Mouse (Mus musculus) kidney, embryonic 15.5 days (tissue): ENCODE data around the gene Nxnl1. TPM values are rescaled to one million over a fixed set of nuclear protein-coding genes. Genes with fewer than 3 reads are reported as not detected.
A peak's percentile ranks its signal among the peaks of the same experiment; 100 is the strongest.

Experiments
- ATAC-seq: fragments of 200-750 bp; cut with Nextera tagmentation; replicated peaks from 2 replicates; pipeline ENCODE4 v1.8.0; 2017; ENCODE audit warnings: moderate TSS enrichment; ENCODE audit not compliant: low FRiP score
- H3K27ac ChIP-seq: fragments of 300-500 bp; sonication (generic); 2 replicates; pipeline ENCODE4 v1.5.1; 2015; ENCODE audit warnings: mild to moderate bottlenecking, inconsistent platforms
- H3K27me3 ChIP-seq: fragments of 300-500 bp; sonication (generic); 2 replicates; pipeline ENCODE4 v1.6.1; 2015; ENCODE audit warnings: inconsistent platforms
- H3K36me3 ChIP-seq: fragments of 300-500 bp; sonication (generic); 2 replicates; pipeline ENCODE4 v1.6.1; 2015; ENCODE audit warnings: inconsistent platforms
- H3K4me1 ChIP-seq: fragments of 300-500 bp; sonication (generic); 2 replicates; pipeline ENCODE4 v1.6.1; 2015; ENCODE audit warnings: inconsistent platforms
- H3K4me2 ChIP-seq: fragments of 300-500 bp; sonication (generic); 2 replicates; pipeline ENCODE4 v1.6.1; 2015; ENCODE audit warnings: moderate library complexity, mild to moderate bottlenecking, inconsistent platforms
- H3K4me3 ChIP-seq: fragments of 300-500 bp; sonication (generic); replicated peaks from 2 replicates; pipeline ENCODE4 v1.5.1; 2015; ENCODE audit warnings: mild to moderate bottlenecking, inconsistent platforms
- H3K9ac ChIP-seq: fragments of 300-500 bp; sonication (generic); 2 replicates; pipeline ENCODE4 v1.6.1; 2015; ENCODE audit warnings: mild to moderate bottlenecking, inconsistent platforms
- H3K9me3 ChIP-seq: fragments of 300-500 bp; sonication (generic); replicated peaks from 2 replicates; pipeline ENCODE4 v1.6.1; 2016; ENCODE audit warnings: inconsistent platforms
- WGBS: fragments of 180-500 bp; shearing (Covaris S2); methylation state at CpG from one replicate; pipeline ENCODE4 v1.1.7; 2015; ENCODE audit warnings: mixed read lengths; 5-methylcytosine and 5-hydroxymethylcytosine counted together
- polyA plus RNA-seq: library from polyadenylated mRNA; unstranded; fragments of >200 nt; fragmentation: Nextera tagmentation; extraction: Ambion mirVana; gene quantifications from 2 replicates; pipeline ENCODE4 v1.2.1, GENCODE M21; 2015

The Nxnl1 gene
- polyA plus RNA-seq: 0.18 and 0.36 TPM in 2 replicates

- Histone ChIP-seq H3K27me3 (peaks cover 19% of the 10 kb centered on the region), H3K36me3 (no peaks in the 10 kb centered on the region), H3K27ac (peak within 1 kb of the TSS; percentile 97; the same call in 1 of the 2 replicates), H3K9me3 (peaks cover 5% of the 10 kb centered on the region), H3K9ac (no peak within 1 kb of the TSS), H3K4me3 (no peak within 1 kb of the TSS), H3K4me2 (no peak within 1 kb of the TSS), H3K4me1 (peaks cover 37% of the 10 kb centered on the region)
- 77% methylated on average over 3 of the region's 3 CpGs for WGBS
- no peak for ATAC-seq
These were observed at the start of gene Nxnl1 for GRCm38 (mm10) chr8:71566501-71566900. Gene Nxnl1, minus strand, starts transcription at chr8:71566601.

GRCm38 (mm10) chr8:71613418-71613817 lies 47.0 kb upstream of the Nxnl1 start:
- Histone ChIP-seq H3K9me3 (no peaks in the 10 kb centered on the region), H3K27me3 (no peaks in the 10 kb centered on the region), H3K4me2 (no peak overlapping the region), H3K9ac (no peak overlapping the region), H3K4me3 (no peak overlapping the region), H3K4me1 (peaks cover 22% of the 10 kb centered on the region), H3K27ac (no peak overlapping the region), H3K36me3 (peaks cover 54% of the 10 kb centered on the region)
- WGBS: 36% methylated on average over 4 of the region's 4 CpGs
- ATAC-seq: no peak

- WGBS: 48% methylated on average over 5 of the region's 5 CpGs
- Histone ChIP-seq H3K36me3 (peaks cover 42% of the 10 kb centered on the region), H3K9me3 (no peaks in the 10 kb centered on the region), H3K27ac (no peak overlapping the region), H3K4me3 (peak overlapping the region; percentile 95), H3K27me3 (no peaks in the 10 kb centered on the region), H3K4me1 (peaks cover 22% of the 10 kb centered on the region), H3K9ac (peak overlapping the region; percentile 94), H3K4me2 (peak overlapping the region; percentile 79)
- ATAC-seq: no peak
These were observed 45.7 kb upstream of the Nxnl1 start for GRCm38 (mm10) chr8:71612141-71612540.

- peak; percentile 99 for ATAC-seq
- no peaks in the 10 kb centered on the region for H3K9me3 ChIP-seq
- H3K36me3 ChIP-seq: peaks cover 31% of the 10 kb centered on the region
- peak within 1 kb of the TSS; percentile 79 for H3K4me2 ChIP-seq
- H3K27ac ChIP-seq: peak within 1 kb of the TSS; percentile 88
- peak within 1 kb of the TSS; percentile 95 for H3K4me3 ChIP-seq
- WGBS: under 1% methylated on average over 81 of the region's 82 CpGs
- peaks cover 22% of the 10 kb centered on the region for H3K4me1 ChIP-seq
- no peaks in the 10 kb centered on the region for H3K27me3 ChIP-seq
- peak within 1 kb of the TSS; percentile 94 for H3K9ac ChIP-seq
These were observed 44.6 kb upstream of the Nxnl1 start, which contains the start of gene Colgalt1 for GRCm38 (mm10) chr8:71610822-71611651. Gene Colgalt1, plus strand, starts transcription at chr8:71610998.

GRCm38 (mm10) chr8:71604021-71604420 lies 37.6 kb upstream of the Nxnl1 start:
- Histone ChIP-seq H3K9ac (no peak overlapping the region), H3K4me2 (no peak overlapping the region), H3K36me3 (0 out of 2 replicates have a peak, but pooled peaks cover 3% of the 10 kb centered on the region), H3K27me3 (peaks cover 34% of the 10 kb centered on the region), H3K4me3 (no peak overlapping the region), H3K9me3 (no peaks in the 10 kb centered on the region), H3K27ac (no peak overlapping the region), H3K4me1 (peaks cover 19% of the 10 kb centered on the region)
- WGBS: 59% methylated on average over 7 of the region's 7 CpGs
- ATAC-seq: no peak

GRCm38 (mm10) chr8:71602666-71603334 lies 36.4 kb upstream of the Nxnl1 start:
- Histone ChIP-seq H3K27ac (no peak overlapping the region), H3K4me2 (peak overlapping the region; percentile 66), H3K9me3 (no peaks in the 10 kb centered on the region), H3K4me1 (peaks cover 19% of the 10 kb centered on the region), H3K4me3 (peak overlapping the region; percentile 37), H3K27me3 (peaks cover 34% of the 10 kb centered on the region), H3K9ac (peak overlapping the region; percentile 41; the same call in 1 of the 2 replicates), H3K36me3 (0 out of 2 replicates have a peak, but pooled peaks cover 3% of the 10 kb centered on the region)
- WGBS: 1% methylated on average over 32 of the region's 32 CpGs
- peak; percentile 86 for ATAC-seq

- peak; percentile 3 for ATAC-seq
- Histone ChIP-seq H3K4me3 (peak overlapping the region; percentile 37), H3K9ac (peak overlapping the region; percentile 41; the same call in 1 of the 2 replicates), H3K27ac (no peak overlapping the region), H3K4me1 (peaks cover 19% of the 10 kb centered on the region), H3K27me3 (peaks cover 34% of the 10 kb centered on the region), H3K36me3 (0 out of 2 replicates have a peak, but pooled peaks cover 3% of the 10 kb centered on the region), H3K9me3 (no peaks in the 10 kb centered on the region), H3K4me2 (peak overlapping the region; percentile 66)
- 4% methylated on average over 65 of the region's 65 CpGs for WGBS
These were observed 35.7 kb upstream of the Nxnl1 start for GRCm38 (mm10) chr8:71601939-71602665.

GRCm38 (mm10) chr8:71598841-71599240 lies 32.4 kb upstream of the Nxnl1 start:
- H3K9me3 ChIP-seq: no peaks in the 10 kb centered on the region
- 93% methylated on average over 5 of the region's 5 CpGs for WGBS
- H3K4me3 ChIP-seq: no peak overlapping the region
- peaks cover 12% of the 10 kb centered on the region; the same call in 1 of the 2 replicates for H3K36me3 ChIP-seq
- no peak overlapping the region for H3K9ac ChIP-seq
- no peak overlapping the region for H3K4me2 ChIP-seq
- H3K27ac ChIP-seq: no peak overlapping the region
- ATAC-seq: no peak
- H3K4me1 ChIP-seq: peaks cover 38% of the 10 kb centered on the region
- H3K27me3 ChIP-seq: peaks cover 32% of the 10 kb centered on the region

GRCm38 (mm10) chr8:71598375-71598774 lies 32.0 kb upstream of the Nxnl1 start:
- peaks cover 12% of the 10 kb centered on the region; the same call in 1 of the 2 replicates for H3K36me3 ChIP-seq
- no peak overlapping the region for H3K9ac ChIP-seq
- ATAC-seq: no peak

GRCm38 (mm10) chr8:71597451-71597850 lies 31.1 kb upstream of the Nxnl1 start, which contains the start of gene Fam129c:
Gene Fam129c, plus strand, starts transcription at chr8:71597648.
- ATAC-seq: no peak
- 86% methylated on average over 3 of the region's 3 CpGs for WGBS
- Histone ChIP-seq H3K4me2 (no peak within 1 kb of the TSS), H3K9me3 (no peaks in the 10 kb centered on the region), H3K4me1 (peaks cover 39% of the 10 kb centered on the region), H3K27me3 (peaks cover 18% of the 10 kb centered on the region), H3K27ac (no peak within 1 kb of the TSS), H3K9ac (no peak within 1 kb of the TSS), H3K4me3 (no peak within 1 kb of the TSS), H3K36me3 (peaks cover 12% of the 10 kb centered on the region; the same call in 1 of the 2 replicates)

More at GRCm38 (mm10) chr8:71598375-71598774, 32.0 kb upstream of the Nxnl1 start:
- H3K4me2 ChIP-seq: no peak overlapping the region
- no peaks in the 10 kb centered on the region for H3K9me3 ChIP-seq
- H3K27me3 ChIP-seq: peaks cover 27% of the 10 kb centered on the region
- no peak overlapping the region for H3K27ac ChIP-seq
- H3K4me1 ChIP-seq: peaks cover 38% of the 10 kb centered on the region
- H3K4me3 ChIP-seq: no peak overlapping the region

GRCm38 (mm10) chr8:71596798-71597197 lies 30.4 kb upstream of the Nxnl1 start:
- no peaks in the 10 kb centered on the region for H3K9me3 ChIP-seq
- no peak overlapping the region for H3K9ac ChIP-seq
- WGBS: 76% methylated on average over 4 of the region's 4 CpGs
- H3K27me3 ChIP-seq: peaks cover 12% of the 10 kb centered on the region
- peaks cover 12% of the 10 kb centered on the region; the same call in 1 of the 2 replicates for H3K36me3 ChIP-seq
- no peak overlapping the region for H3K4me2 ChIP-seq
- peaks cover 33% of the 10 kb centered on the region for H3K4me1 ChIP-seq
- no peak overlapping the region for H3K4me3 ChIP-seq
- ATAC-seq: no peak
- H3K27ac ChIP-seq: no peak overlapping the region
